Mouse (Mus musculus) telencephalon, adult 2 months (tissue): ENCODE measurements around the gene 1700067K01Rik.
"Not testable (repeated sequence)": the region's sequence is repeated elsewhere in the genome, so short reads cannot be mapped to it uniquely, and the experiment has no call there.

Experiments used
- DNase-seq: peaks from one replicate; pipeline ENCODE4 v3.0.0-alpha.2; 2011; ENCODE audit warnings: low read depth, low spot score

The 1700067K01Rik gene

GRCm38 (mm10) chr8:83983222-83983621, 18.1 kb upstream of the 1700067K01Rik start:
- not testable (repeated sequence) for DNase-seq

GRCm38 (mm10) chr8:83989243-83989642, 12.1 kb upstream of the 1700067K01Rik start:
- no peak for DNase-seq

GRCm38 (mm10) chr8:83990170-83990569, 11.1 kb upstream of the 1700067K01Rik start:
- DNase-seq: no peak

DNA sequence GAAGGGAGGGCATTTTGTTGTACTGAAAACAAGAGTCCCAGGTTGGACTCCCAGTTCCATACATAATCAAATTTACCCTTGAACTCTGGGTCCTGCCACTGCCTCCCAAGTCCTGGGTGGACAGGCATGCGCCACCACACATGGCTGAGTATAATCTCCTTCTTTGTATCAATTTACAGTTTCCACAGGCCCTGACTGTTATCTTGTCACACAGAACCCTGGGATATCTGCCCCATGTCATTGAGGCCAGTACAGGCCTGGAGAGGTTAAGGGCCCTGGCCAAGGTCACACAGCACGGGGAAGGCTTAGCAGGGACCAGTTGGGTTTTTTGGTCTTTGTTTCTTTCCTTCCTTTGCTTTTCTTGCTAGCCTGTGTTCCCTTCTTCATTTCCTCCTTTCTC, 8.8 kb upstream of the 1700067K01Rik start:
- no peak for DNase-seq

DNA sequence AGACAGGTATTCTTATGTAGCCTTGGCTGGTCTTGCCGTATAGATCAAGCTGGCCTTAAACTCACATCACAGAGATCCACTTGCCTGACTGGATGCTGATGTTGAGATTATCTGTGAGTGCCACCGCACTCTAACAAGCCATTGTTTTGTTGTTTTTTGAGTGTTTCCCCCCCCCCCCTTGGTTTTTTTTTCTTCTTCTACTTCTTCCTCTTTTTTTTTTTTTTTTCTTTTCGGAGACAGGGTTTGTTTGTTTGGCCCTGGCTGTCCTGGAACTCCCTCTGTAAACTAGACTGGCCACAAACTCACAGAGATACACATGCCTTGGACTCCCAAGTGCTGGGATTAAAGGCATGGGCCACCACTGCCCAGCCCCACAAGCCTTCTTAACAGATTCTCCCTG, 7.3 kb upstream of the 1700067K01Rik start:
- DNase-seq: no peak

DNA sequence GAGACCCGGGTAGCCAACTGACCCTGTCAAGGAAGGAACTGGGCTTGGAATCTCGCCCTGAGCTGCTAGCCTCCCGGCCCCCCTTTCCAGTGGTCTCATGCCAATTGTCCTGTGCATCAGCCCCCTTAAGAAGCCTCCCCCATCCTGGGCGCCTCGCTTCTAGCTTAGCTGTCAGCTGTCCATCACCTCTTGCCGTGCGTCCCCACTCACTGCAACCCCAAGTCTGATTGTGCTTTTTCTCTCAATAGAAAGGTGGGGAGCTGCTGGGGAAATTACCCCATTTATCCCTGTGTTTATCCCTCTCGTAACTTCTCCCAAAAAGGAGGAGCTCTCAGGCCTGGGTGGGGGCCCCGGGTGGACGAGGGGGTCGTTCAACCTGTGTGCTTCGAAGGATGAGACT, 5.3 kb upstream of the 1700067K01Rik start:
- no peak for DNase-seq

GRCm38 (mm10) chr8:83996567-83997505, 4.5 kb upstream of the 1700067K01Rik start:
- DNase-seq: peak; percentile 70

GRCm38 (mm10) chr8:83997511-83998141, 3.7 kb upstream of the 1700067K01Rik start, which contains the start of gene Samd1:
Gene Samd1 (plus strand): TSS chr8:83997672.
- DNase-seq: no peak

DNA sequence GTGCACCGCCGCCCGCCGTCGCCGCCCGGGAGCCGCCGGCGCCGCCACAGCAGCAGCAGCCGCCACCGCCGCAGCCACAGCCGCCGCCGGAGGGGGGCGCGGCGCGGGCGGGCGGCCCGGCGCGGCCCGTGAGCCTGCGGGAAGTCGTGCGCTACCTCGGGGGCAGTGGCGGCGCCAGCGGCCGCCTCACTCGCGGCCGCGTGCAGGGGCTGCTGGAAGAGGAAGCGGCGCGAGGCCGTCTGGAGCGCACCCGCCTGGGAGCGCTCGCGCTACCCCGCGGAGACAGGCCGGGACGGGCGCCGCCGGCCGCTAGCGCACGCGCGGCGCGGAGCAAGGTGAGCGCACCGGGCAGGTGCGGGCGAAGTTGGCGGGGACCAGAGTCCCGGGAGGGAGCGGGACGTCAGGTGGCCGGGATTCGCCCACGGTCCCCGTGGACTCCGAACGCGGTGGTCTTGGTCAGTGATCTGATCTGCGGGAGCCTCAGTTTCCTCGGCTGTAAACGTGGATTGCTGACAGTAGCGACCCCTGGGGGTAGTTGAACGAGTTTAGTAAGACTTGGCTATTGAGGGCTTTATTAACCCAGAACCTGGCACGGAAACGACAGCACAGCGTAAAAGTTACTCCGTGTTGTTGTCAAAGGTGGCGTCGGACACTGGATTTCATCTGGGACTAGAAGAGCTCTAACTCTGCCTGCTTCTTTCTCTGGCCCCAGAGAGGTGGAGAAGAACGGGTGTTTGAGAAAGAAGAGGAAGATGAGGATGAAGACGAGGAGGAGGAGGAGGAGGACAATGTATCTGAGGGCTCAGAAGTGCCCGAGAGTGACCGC, 2.9 kb upstream of the 1700067K01Rik start:
- no peak for DNase-seq

GRCm38 (mm10) chr8:83999057-83999705, 2.1 kb upstream of the 1700067K01Rik start:
- DNase-seq: no peak

DNA sequence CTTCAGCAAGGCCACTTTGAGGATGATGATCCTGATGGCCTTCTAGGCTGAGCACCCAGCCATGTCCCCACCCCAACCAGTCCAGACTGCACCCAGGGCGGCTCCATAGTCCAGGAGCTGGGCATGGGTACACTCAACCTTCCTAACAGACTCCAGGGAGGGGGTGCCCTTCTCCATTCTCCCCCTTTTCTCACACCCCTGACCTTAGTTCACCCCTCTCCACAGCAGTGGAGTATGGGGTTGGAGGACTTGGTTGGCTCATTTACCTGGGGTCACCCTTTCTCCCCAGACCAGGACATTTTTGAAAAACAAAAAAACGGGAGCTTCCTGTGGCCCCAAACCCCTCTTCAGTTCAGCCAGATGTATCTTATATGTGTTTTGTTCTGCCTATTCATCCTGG, 1.5 kb upstream of the 1700067K01Rik start:
- no peak for DNase-seq

GRCm38 (mm10) chr8:84002957-84003611, 1.8 kb downstream of the 1700067K01Rik start:
- no peak for DNase-seq

GRCm38 (mm10) chr8:84003612-84004246, 2.4 kb downstream of the 1700067K01Rik start:
- DNase-seq: no peak

- DNase-seq: peak; percentile 92
Measured at GRCm38 (mm10) chr8:84004533-84005201, 3.4 kb downstream of the 1700067K01Rik start.

DNA sequence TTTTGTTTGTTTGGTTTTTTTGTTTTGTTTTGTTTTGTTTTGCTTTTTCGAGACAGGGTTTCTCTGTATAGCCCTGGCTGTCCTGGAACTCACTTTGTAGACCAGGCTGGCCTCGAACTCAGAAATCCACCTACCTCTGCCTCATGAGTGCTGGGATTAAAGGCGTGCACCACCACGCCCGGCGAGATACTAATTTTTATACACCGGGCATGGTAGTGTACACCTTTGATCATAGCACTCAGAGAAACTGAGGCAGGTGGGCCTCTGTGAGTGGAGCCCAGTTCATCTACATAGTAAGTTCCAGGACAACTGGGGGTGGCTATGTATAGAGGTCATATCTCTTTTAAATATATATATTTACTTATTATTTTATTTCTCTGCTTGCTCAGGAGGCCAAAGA, 4.2 kb downstream of the 1700067K01Rik start:
- DNase-seq: not testable (repeated sequence)

- DNase-seq: no peak
Measured at GRCm38 (mm10) chr8:84008362-84008761, 7.1 kb downstream of the 1700067K01Rik start.

GRCm38 (mm10) chr8:84009876-84010275, 8.6 kb downstream of the 1700067K01Rik start:
- peak; percentile 44 for DNase-seq

DNA sequence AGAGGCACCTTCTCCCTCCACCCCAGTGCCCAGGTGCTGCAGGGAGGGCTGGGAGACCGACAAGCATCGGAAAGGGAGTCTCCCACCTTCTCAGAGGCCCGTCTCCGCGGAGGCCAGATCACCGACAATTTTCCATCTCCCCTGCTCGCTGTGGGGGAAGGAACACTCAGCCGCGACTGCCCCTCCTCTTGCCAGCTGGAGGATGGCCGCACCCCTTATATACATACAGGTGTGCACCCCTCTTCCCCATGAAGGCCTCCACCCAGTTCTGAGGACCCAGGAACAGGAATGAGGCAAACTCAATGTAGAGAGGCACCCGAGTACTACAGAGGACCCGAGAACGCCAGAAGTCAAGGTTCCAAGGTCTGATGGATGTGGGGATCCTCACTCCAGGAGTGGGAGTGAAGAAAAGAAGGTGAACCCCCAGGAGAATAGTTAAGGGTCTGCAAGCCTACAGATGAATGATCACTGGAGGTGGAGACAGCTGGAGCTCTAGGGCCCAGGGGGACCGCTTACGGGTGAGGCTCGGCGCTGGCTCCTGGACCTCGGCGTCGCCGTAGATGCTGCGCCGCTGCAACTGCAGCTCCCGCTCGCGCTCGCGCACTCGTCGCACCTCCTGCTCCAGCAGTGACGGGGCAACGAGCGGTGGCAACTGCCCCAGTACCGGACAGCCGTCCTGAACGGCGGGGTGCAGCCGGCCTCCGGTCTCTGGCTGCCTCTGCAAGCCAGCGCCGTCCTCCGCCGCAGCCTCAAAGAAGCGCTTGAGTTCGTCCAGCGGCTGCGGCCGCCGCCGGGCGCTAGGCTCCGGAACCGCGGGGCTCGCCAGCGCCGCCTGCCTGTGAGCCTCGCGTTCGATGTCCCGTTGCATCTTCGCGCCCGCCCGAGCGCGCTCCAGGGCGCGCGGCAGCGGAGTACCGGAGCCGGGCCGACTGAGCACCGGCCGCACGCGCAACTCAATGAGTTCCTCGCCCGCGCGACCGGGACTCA, 9.6 kb downstream of the 1700067K01Rik start:
- DNase-seq: no peak
